Mouse (Mus musculus): ENCODE data around the gene Cxcl12.

GRCm38 (mm10) chr6:117168321-117169011 lies at the start of gene Cxcl12:
- TF ChIP-seq CTCF (IDR thresholded peaks at IDR 0.05; ENCODE audit: control insufficient read depth, insufficient read depth, low read length) (no peak), POLR2A (IDR thresholded peaks at IDR 0.05; ENCODE audit: borderline replicate concordance, control insufficient read depth, low read depth, low read length) (peak; percentile 8; the same call in 1 of the 2 replicates)

Data from bone marrow, adult 2 months (tissue).